Mouse (Mus musculus): ENCODE results near the gene Pon1.
"Not testable (repeated sequence)": the region's sequence is repeated elsewhere in the genome, so short reads cannot be mapped to it uniquely, and the experiment has no call there.

Gene Pon1

DNA sequence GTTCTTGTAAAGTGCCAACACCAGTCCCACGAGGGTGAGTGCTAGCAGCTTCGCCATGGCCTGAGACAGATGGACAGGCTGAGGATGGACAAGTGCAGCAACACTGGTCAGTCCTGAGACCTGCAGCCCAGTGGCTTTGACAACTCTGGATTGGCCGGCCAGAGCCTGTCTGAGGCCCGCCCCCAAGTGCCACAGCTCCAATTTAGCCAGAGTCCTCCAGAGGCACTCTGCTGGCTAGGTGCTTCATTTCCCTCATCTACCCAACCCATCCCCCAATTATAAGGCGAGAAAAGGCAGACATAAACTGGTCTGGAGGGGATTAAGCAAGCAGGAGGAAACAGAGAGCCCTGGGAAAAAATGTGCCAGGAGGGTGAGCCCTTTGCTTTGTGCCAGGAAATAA is at the start of gene Pon1:
Pon1 (minus strand) TSS at position 254 of the 400 bp plus-strand sequence.
- DNase-seq (ENCODE audit: low spot score in 2 of 2), result no peak

- no peak for DNase-seq (ENCODE audit: low spot score in 2 of 2)
Measured at GRCm38 (mm10) chr6:5238799-5239198, 45.1 kb upstream of the Pon1 start.

DNA sequence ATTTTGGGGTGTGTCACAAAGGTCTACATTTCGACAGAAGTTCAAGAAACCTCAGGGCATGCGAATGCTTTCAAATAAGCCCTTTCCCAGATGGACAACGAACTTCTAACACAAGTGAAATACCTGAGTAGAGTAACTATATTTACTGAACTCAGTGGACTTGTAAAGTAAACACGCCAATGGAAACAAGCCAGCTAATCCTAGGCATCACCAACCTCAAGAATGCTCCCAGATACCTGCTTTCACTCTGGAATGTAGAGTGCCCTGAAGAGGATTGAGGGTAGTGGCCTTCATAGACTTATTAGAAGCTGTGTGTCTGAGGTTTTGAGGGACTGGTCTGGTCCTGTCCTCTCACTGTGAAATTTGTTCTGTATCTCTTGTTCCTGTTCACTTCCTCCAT is 43.8 kb upstream of the Pon1 start:
- no peak for DNase-seq (ENCODE audit: low spot score in 2 of 2)

DNA sequence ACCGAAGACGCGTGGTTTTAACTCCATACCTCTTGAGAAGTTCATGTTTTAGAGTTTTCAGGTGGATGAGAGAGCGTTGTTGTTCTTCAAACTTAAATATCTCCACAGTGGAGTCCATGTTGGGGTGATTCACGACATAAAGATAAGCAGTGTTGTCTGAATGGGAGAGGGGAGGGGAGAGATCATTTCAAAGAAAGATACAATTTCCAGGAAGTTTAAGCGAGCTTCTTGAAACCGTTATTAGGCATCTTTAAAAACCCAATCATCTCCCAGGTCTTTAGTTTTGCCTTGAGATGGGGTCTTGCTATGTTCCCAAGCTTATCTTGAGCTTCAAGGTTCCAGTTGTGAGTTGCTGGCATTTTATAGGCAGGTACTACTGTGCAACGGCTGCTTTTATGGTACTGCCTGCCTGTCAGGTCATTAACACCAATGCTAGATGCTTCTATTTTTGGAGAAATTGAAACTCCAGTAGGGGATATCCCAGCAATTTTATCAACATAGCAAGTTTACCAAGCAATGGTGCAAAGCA is 43.2 kb upstream of the Pon1 start:
- no peak for DNase-seq (ENCODE audit: low spot score in 2 of 2)

- DNase-seq (ENCODE audit: low spot score in 2 of 2), result no peak
Measured at GRCm38 (mm10) chr6:5234563-5234962, 40.8 kb upstream of the Pon1 start.

- DNase-seq (ENCODE audit: low spot score in 2 of 2), result no peak
Measured at GRCm38 (mm10) chr6:5233812-5234211, 40.1 kb upstream of the Pon1 start.

DNA sequence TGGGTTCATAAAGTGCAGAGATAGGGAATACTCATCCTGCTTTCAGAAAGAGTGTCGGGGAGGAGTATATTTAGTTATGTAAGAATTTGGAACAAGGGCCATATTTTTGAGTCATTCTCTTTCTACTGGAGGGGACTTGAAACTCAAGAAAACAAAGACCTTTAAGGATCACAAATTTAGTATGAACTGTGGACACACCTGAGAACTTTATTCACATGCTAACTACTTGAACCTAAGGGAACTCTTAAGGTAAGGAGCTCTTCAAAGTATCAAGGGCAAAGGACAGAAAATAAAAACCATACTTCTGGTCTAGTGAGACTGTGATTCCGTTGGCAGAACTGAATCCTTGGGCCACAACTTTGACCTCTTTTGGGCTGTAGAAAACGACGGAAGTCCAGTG is 38.3 kb upstream of the Pon1 start:
- no peak for DNase-seq (ENCODE audit: low spot score in 2 of 2)

DNA sequence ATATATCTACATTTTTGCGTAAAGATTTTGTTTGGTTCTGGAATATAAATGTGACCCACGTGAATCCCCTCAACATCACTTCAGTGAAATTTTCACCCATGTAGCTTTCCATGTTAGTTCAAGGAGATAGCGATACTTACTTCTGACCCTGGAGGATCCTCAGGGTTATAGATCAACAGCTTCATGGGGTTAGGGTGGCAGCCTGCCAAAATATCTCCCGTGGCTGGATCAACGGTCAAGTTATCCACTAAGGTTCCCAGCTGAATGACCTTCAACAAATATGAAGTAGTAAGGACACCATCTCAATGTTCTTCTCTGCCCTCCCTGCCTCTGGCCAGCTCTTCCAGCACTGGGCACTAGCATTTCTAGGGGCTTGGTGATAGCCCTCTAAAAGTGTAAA is 36.5 kb upstream of the Pon1 start:
- no peak for DNase-seq (ENCODE audit: low spot score in 2 of 2)

GRCm38 (mm10) chr6:5223551-5223950 is 29.8 kb upstream of the Pon1 start:
- not testable (repeated sequence) for DNase-seq (ENCODE audit: low spot score in 2 of 2)

- no peak for DNase-seq (ENCODE audit: low spot score in 2 of 2)
Measured at GRCm38 (mm10) chr6:5222080-5222479, 28.3 kb upstream of the Pon1 start.

DNA sequence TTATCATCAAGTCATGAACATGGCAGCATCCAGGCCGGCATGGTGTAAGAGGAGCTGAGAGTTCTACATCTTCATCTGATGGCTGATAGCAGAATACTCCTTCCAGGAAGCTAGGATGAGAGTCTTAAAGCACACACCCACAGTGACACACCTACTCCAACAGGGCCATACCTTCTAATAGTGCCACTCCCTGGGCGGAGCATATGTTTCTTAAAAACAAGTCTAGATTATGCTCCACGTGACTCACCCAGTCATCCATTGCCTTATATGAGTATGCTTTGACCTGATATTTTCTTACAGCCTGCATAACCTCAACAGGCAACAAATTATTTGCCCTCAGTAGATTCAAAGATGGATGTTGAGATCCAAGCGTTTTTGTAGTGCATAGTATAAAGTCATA is 24.4 kb upstream of the Pon1 start:
- no peak for DNase-seq (ENCODE audit: low spot score in 2 of 2)

DNA sequence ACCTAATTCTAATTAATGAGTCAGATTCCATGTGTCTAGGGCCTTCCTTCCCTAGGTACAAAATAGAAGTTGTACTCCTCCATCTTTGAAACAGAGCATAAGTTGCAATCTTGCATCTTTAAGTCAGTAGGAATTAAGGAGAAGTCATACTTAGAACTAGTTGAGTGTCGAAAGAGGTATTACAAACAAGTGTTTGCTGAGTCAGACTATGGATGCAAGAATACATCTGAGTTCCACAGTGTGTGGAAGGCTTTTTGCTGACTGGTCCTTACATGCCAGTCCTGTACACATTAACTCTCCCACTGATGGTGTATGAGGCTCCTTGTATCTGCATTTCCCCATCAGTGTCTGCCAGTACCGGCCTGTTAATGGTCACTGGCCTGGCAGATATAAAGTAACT is 14.1 kb upstream of the Pon1 start:
- DNase-seq (ENCODE audit: low spot score in 2 of 2), result no peak

- no peak for DNase-seq (ENCODE audit: low spot score in 2 of 2)
Measured at GRCm38 (mm10) chr6:5199916-5200315, 6.2 kb upstream of the Pon1 start.

GRCm38 (mm10) chr6:5199376-5199905 is 5.7 kb upstream of the Pon1 start:
- DNase-seq (ENCODE audit: low spot score in 2 of 2), result no peak

DNA sequence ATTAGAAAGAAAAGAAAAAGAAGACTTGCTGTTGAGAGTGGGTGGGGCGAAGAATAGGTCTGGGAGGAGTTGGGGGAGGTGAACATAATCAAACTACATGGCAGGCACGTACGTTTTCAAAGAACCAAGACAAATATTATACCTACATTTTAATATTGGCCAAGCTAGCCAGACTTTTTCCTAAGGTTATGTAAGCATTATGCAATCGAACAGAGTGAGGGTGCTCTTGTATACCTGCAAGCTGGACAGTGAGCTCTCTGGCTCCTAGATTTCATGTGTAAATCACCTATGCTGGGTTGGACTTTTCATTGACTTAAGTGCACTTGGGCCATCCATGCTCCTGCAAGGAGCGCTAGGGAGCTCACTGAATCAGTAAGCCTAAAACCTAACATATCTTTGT is 4.8 kb upstream of the Pon1 start:
- DNase-seq (ENCODE audit: low spot score in 2 of 2), result no peak

GRCm38 (mm10) chr6:5190761-5191160 is 3.0 kb downstream of the Pon1 start:
- DNase-seq (ENCODE audit: low spot score in 2 of 2), result no peak

DNA sequence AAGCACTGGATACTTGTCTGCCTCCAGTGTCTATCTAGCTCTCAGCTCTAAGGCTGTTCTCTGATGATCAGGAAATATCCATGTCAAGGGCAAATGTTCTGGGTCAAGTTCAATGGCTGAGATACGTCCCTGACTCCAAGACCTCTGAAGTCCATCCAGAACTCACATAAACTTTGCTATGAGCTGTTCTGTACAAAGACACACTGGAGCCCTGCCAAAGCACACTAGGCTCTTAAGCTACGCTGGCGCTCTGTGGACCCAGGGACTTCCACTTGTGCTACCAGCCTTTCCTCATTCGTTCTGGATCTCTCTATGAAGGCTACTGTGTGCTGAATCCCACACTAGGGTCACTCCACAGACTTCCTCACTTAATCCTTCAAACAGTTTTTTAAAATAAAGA is 4.2 kb downstream of the Pon1 start:
- DNase-seq (ENCODE audit: low spot score in 2 of 2), result no peak

DNA sequence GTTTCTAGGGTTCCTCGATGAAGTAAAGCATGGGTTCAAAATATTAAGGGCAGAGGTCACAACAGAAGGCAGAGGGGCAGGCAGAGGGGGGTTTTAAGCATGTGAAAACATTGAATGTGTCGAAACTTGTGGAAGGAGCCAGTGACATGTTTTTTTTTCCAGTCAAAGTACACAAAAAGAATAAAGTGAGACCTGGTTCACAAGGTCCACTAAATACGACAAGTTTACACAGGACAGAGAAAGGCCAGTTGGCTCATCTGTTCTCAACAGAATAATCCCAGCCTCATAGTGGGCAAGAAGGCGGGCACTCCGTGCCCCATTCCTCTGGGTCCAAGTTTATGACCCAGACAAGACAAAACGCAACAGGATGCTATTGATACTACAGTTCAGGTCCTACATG is 4.8 kb downstream of the Pon1 start:
- no peak for DNase-seq (ENCODE audit: low spot score in 2 of 2)

DNA sequence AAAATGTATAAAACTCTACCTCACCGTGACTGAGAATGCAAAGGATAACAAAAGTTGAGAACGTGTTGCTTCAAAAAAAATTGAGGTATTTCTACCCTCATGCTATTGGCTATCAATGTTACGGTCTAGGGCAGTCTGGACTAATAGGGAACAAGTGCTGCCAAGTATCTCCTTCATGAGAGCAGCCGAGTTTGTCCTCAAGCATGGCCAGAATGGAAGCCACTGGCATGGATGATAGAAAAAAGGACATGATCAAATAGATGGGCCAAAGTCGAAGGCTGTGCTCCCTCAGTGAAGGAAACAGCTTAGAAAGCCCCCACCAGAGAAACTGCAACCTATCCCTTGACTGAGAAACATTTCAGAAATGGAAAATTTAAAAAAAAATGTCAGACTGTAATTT is 5.7 kb downstream of the Pon1 start:
- DNase-seq (ENCODE audit: low spot score in 2 of 2), result no peak

DNA sequence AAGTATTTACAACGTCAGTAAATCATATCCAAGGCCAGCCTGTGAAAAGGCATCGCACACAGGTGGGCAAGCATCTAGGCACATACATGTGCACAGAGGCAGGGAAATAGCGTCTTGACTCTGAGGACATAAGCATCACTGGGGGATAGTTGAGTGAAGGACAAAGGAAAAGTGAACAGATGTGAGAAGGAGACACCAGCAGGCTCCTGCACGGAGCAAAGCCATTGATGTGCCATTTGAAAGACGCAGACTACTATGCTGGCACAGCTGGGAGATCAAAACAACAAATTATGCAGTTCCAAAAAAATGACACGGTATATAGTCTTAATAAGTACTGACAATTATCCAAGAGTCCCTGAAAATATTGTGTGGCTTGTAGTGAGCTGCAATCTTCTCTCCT is 6.2 kb downstream of the Pon1 start:
- no peak for DNase-seq (ENCODE audit: low spot score in 2 of 2)

GRCm38 (mm10) chr6:5186229-5186950 is 7.4 kb downstream of the Pon1 start:
- DNase-seq (ENCODE audit: low spot score in 2 of 2), result no peak

- no peak for DNase-seq (ENCODE audit: low spot score in 2 of 2)
Measured at GRCm38 (mm10) chr6:5180645-5181044, 13.1 kb downstream of the Pon1 start.

DNA sequence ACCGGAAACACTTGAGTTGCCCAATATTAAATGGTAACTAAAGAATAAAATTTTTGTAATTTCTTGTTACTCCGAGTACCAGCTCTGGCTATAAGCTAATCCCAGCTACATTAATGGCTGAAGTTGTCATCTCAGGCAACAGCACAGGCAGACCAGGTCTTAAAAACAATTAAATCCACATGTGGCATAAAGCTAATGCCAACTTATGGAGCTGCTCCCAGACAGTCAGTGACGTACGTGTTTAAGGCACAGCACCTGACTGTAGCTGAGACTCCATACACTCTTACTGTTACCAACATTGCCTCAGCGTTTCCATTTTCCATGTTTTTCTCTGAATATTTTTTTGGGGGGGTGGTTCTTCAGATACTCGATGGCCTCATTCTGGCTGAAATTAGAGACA is 14.6 kb downstream of the Pon1 start:
- DNase-seq (ENCODE audit: low spot score in 2 of 2), result no peak

Data from left cerebral cortex, adult 9 months (tissue).